In genomic region chr13:98654129-98654939, GRCm38 (mm10) we compare ENCODE assay signal across 11 mouse cellular contexts. TPM values are rescaled to one million over a fixed set of nuclear protein-coding genes. Genes with fewer than 3 reads are reported as not detected.
DNase-seq lines count a peak whose midpoint lies in the region; TF ChIP-seq lines count a peak whose summit lies in the region.
"Had no signal": no experiment of that assay in that cellular context is flagged by ENCODE, and none has a peak within 500 bp of the region (broad histone marks: within the 10 kb centered on the region; RNA-seq: fewer than 3 reads in every experiment).

No protein-coding gene starts in this region.

- intact Hi-C loops in left cerebral cortex, postnatal 4 days (cut with DNase I) = no loop called here
- intact Hi-C loops in left cerebral cortex, adult 2 months (cut with DNase I) = no loop called here
- intact Hi-C loops in heart, postnatal 25 days (cut with DNase I) = no loop called here

- no peak for TF ChIP-seq CTCF in left cerebral cortex, adult 2 months (IDR thresholded peaks at IDR 0.05)

- no peak overlapping the region for H3K27ac ChIP-seq in left cerebral cortex, adult 2 months
- H3K27ac ChIP-seq: heart, embryonic 13.5 days; liver, embryonic 15.5 days had no signal

- H3K4me3 ChIP-seq in left cerebral cortex, adult 2 months = no peak overlapping the region
- H3K4me3 ChIP-seq: heart, embryonic 13.5 days; liver, embryonic 15.5 days had no signal

- peak; percentile 87 for DNase-seq in left cerebral cortex, postnatal 4 days
- DNase-seq in left cerebral cortex, adult 2 months (ENCODE audit: extremely low spot score in 1 of 2, low spot score in 2 of 2) = no peak
- DNase-seq in fibroblast of lung, adult 2 months (ENCODE audit: low read depth) = peak; percentile 56
- peak; percentile 75 for DNase-seq in heart, postnatal 25 days (ENCODE audit: low spot score)
- DNase-seq in skeletal muscle tissue, adult 2 months (ENCODE audit: low read depth, low spot score) = peak; percentile 70
- DNase-seq in spleen, postnatal 4 days (ENCODE audit: low spot score in 2 of 2) = no peak
- no peak for DNase-seq in thymus, postnatal 4 days
- DNase-seq in adrenal gland, adult (ENCODE audit: inconsistent age in 2 of 2, low spot score in 1 of 2) = no peak
- DNase-seq: cerebellum, postnatal 25 days had no signal

RNA-seq across cellular contexts. Expression of gene Tmem174, which starts 17.1 kb away (rescaled TPM):
- total RNA-seq in left cerebral cortex, postnatal 4 days (2021) = not detected
- total RNA-seq in left cerebral cortex, adult 2 months (2021) = under 1 TPM in 1 of 2 experiments, not detected in 1; 0.14 TPM
- total RNA-seq in heart, postnatal 25 days (2021) = not detected

RNA-seq across cellular contexts. Expression of gene Tmem171, which starts 40.3 kb away (rescaled TPM):
- under 1 TPM; 0.30 to 0.34 TPM for total RNA-seq in left cerebral cortex, postnatal 4 days (2021)
- under 1 TPM in 1 of 2 experiments, not detected in 1; 0.30 TPM for total RNA-seq in left cerebral cortex, adult 2 months (2021)
- 10 to 100 TPM in 1 of 2 experiments, 1 to 10 TPM in 1; 3.2 to 10.6 TPM for total RNA-seq in heart, postnatal 25 days (2021)

Comparison
In these comparisons a context has a peak if more than half of its experiments do, and no peak if none do; other contexts are left out.
1. DNase-seq: peak in left cerebral cortex, postnatal 4 days (single experiment), fibroblast of lung, adult 2 months (single experiment), heart, postnatal 25 days (single experiment) and skeletal muscle tissue, adult 2 months (single experiment); none in left cerebral cortex, adult 2 months (0 of 2), spleen, postnatal 4 days (0 of 2), thymus, postnatal 4 days (single experiment) and adrenal gland, adult (0 of 2).